Mouse (Mus musculus): Measurements from ENCODE around the gene Pdlim5. TPM values are rescaled to one million over a fixed set of nuclear protein-coding genes. Genes with fewer than 3 reads are reported as not detected.

Pdlim5 gene
- total RNA-seq, 1 experiment = 38.8 TPM

DNA sequence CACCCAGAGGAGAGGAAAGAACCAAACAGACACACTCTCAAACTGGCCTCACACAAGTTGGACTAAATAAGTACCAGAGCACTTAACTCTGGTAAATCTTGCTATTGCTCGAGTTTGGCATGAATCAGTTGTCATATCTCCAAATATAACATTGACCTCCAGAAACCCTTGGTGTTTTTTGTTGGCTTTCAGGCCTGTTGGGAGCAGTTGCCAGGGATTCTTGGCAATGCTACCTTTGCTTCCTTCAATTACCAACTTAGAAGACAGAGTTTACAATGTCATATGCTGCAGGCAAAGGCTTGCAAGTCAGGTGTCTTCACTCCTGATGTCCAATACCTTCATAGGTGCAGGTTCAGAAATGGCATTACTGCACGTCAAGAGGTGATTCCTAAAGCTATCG is 26.0 kb upstream of the Pdlim5 start:
- H3K4me3 ChIP-seq (ENCODE audit: insufficient read depth in 1 of 2, low read depth in 1 of 2, low read length in 2 of 2, poor library complexity in 1 of 2, severe bottlenecking in 1 of 2) = no peak overlapping the region
- in situ Hi-C loops (cut with MboI; ENCODE audit: low sequenced_read_pairs in 2 of 2, unreplicated experiment in 2 of 2) = no loop called here
- H3K27ac ChIP-seq (ENCODE audit: insufficient read depth, low read depth, low read length, poor library complexity, severe bottlenecking) = no peak overlapping the region
- DNase-seq (ENCODE audit: low read depth, low spot score) = no peak
- H3K36me3 ChIP-seq (ENCODE audit: control insufficient read depth, insufficient read depth, low read length, poor library complexity, severe bottlenecking) = no peaks in the 10 kb centered on the region
- no peaks in the 10 kb centered on the region for H3K9me3 ChIP-seq (ENCODE audit: control insufficient read depth, insufficient read depth, low read depth, low read length)
- H3K9ac ChIP-seq (ENCODE audit: insufficient read depth, low read depth, low read length, poor library complexity, severe bottlenecking) = no peak overlapping the region
- no peaks in the 10 kb centered on the region for H3K4me1 ChIP-seq (ENCODE audit: control insufficient read depth in 2 of 2, insufficient read depth in 2 of 2, low read length in 2 of 2, poor library complexity in 1 of 2)
- no peak for TF ChIP-seq MAFK (IDR thresholded peaks at IDR 0.05; ENCODE audit: insufficient read depth, low read depth, low read length)
- no peak for TF ChIP-seq CHD2 (IDR thresholded peaks at IDR 0.05; ENCODE audit: low read depth, low read length)
- no peak for TF ChIP-seq HCFC1 (IDR thresholded peaks at IDR 0.05; ENCODE audit: borderline replicate concordance, insufficient read depth, low read length)
- no peak for TF ChIP-seq ZNF384 (IDR thresholded peaks at IDR 0.05; ENCODE audit: low read depth, low read length)
- TF ChIP-seq ZC3H11A (IDR thresholded peaks at IDR 0.05; ENCODE audit: borderline replicate concordance, low read depth, low read length) = no peak

DNA sequence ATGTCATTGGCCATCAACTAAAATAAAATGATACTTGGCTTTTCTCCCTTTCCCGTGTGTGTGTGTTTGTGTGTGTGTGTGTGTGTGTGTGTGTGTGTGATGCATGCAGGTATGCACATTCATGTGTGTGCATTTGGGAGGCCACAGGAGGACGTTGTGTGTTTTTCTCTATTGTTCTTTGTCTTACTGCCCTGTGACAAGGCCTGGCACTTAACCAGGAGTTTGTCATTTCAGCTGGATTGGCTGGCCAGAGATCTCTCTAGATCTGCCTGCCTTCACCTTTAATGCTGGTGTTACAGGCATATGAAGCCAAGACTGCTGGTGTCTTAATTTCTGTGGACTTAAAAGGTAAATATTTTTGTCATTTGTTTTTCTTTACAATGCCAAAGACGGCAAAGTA is 22.5 kb upstream of the Pdlim5 start:
- in situ Hi-C loops (cut with MboI; ENCODE audit: low sequenced_read_pairs in 2 of 2, unreplicated experiment in 2 of 2) = no loop called here
- no peaks in the 10 kb centered on the region for H3K4me1 ChIP-seq (ENCODE audit: control insufficient read depth in 2 of 2, insufficient read depth in 2 of 2, low read length in 2 of 2, poor library complexity in 1 of 2)
- no peaks in the 10 kb centered on the region for H3K36me3 ChIP-seq (ENCODE audit: control insufficient read depth, insufficient read depth, low read length, poor library complexity, severe bottlenecking)
- DNase-seq (ENCODE audit: low read depth, low spot score) = no peak
- no peaks in the 10 kb centered on the region for H3K9me3 ChIP-seq (ENCODE audit: control insufficient read depth, insufficient read depth, low read depth, low read length)
- no peak overlapping the region for H3K4me3 ChIP-seq (ENCODE audit: insufficient read depth in 1 of 2, low read depth in 1 of 2, low read length in 2 of 2, poor library complexity in 1 of 2, severe bottlenecking in 1 of 2)
- no peak overlapping the region for H3K9ac ChIP-seq (ENCODE audit: insufficient read depth, low read depth, low read length, poor library complexity, severe bottlenecking)
- no peak overlapping the region for H3K27ac ChIP-seq (ENCODE audit: insufficient read depth, low read depth, low read length, poor library complexity, severe bottlenecking)
- TF ChIP-seq HCFC1 (IDR thresholded peaks at IDR 0.05; ENCODE audit: borderline replicate concordance, insufficient read depth, low read length) (no peak), ZC3H11A (IDR thresholded peaks at IDR 0.05; ENCODE audit: borderline replicate concordance, low read depth, low read length) (no peak), CHD2 (IDR thresholded peaks at IDR 0.05; ENCODE audit: low read depth, low read length) (no peak), MAFK (IDR thresholded peaks at IDR 0.05; ENCODE audit: insufficient read depth, low read depth, low read length) (no peak), ZNF384 (IDR thresholded peaks at IDR 0.05; ENCODE audit: low read depth, low read length) (no peak)

DNA sequence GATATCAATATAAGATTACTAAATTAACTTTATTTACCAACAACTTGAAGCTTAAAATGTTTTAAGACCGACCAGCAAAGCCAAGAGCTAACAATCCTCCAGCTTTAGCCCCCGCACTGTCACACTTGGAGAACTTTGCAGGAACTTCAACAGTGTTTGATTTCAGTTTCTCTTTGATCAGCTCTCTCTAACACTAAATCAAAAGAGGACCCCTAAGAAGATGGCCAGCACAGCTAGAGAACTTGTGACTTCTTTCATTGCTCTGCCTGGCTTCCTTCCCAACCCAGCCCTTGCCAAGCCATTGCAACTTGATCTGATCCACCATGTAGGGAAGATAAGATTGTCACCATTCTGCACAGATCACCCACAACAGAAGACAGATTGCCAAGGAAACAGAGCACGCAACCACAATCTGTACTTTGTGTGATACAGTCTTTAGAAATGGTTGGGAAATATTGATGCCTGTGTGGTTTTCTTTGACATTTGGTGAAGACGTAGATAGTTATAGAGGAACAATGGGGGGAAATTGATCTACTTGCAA is 17.9 kb upstream of the Pdlim5 start:
- Histone ChIP-seq H3K4me3 (ENCODE audit: insufficient read depth in 1 of 2, low read depth in 1 of 2, low read length in 2 of 2, poor library complexity in 1 of 2, severe bottlenecking in 1 of 2) (no peak overlapping the region), H3K9me3 (ENCODE audit: control insufficient read depth, insufficient read depth, low read depth, low read length) (no peaks in the 10 kb centered on the region), H3K9ac (ENCODE audit: insufficient read depth, low read depth, low read length, poor library complexity, severe bottlenecking) (no peak overlapping the region), H3K36me3 (ENCODE audit: control insufficient read depth, insufficient read depth, low read length, poor library complexity, severe bottlenecking) (no peaks in the 10 kb centered on the region), H3K27ac (ENCODE audit: insufficient read depth, low read depth, low read length, poor library complexity, severe bottlenecking) (no peak overlapping the region), H3K4me1 (ENCODE audit: control insufficient read depth in 2 of 2, insufficient read depth in 2 of 2, low read length in 2 of 2, poor library complexity in 1 of 2) (no peaks in the 10 kb centered on the region)
- TF ChIP-seq ZC3H11A (IDR thresholded peaks at IDR 0.05; ENCODE audit: borderline replicate concordance, low read depth, low read length) (no peak), ZNF384 (IDR thresholded peaks at IDR 0.05; ENCODE audit: low read depth, low read length) (no peak), CHD2 (IDR thresholded peaks at IDR 0.05; ENCODE audit: low read depth, low read length) (no peak), MAFK (IDR thresholded peaks at IDR 0.05; ENCODE audit: insufficient read depth, low read depth, low read length) (no peak), HCFC1 (IDR thresholded peaks at IDR 0.05; ENCODE audit: borderline replicate concordance, insufficient read depth, low read length) (no peak)
- in situ Hi-C loops (cut with MboI; ENCODE audit: low sequenced_read_pairs in 2 of 2, unreplicated experiment in 2 of 2) = no loop called here
- no peak for DNase-seq (ENCODE audit: low read depth, low spot score)

DNA sequence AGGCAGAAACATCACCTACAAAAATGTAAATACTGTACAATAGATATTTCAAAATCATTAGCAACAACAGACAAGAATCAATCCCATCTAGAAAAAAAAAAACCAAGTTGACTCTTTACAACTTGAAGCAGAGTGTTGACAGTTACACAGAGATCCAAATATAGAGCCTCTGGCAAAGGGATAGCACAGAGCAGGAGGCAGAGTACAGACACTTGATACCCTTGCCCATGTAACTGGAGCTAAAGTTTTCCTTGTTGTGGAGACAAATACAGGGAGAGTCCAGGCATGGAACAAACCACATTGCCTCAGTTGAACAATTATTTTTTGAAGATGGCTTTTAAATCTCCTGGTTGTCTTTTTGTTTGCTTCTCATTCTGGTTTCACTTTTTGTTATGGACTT is 15.4 kb upstream of the Pdlim5 start:
- in situ Hi-C loops (cut with MboI; ENCODE audit: low sequenced_read_pairs in 2 of 2, unreplicated experiment in 2 of 2) = no loop called here
- H3K27ac ChIP-seq (ENCODE audit: insufficient read depth, low read depth, low read length, poor library complexity, severe bottlenecking) = no peak overlapping the region
- H3K4me3 ChIP-seq (ENCODE audit: insufficient read depth in 1 of 2, low read depth in 1 of 2, low read length in 2 of 2, poor library complexity in 1 of 2, severe bottlenecking in 1 of 2) = no peak overlapping the region
- no peaks in the 10 kb centered on the region for H3K4me1 ChIP-seq (ENCODE audit: control insufficient read depth in 2 of 2, insufficient read depth in 2 of 2, low read length in 2 of 2, poor library complexity in 1 of 2)
- H3K9ac ChIP-seq (ENCODE audit: insufficient read depth, low read depth, low read length, poor library complexity, severe bottlenecking) = no peak overlapping the region
- no peaks in the 10 kb centered on the region for H3K9me3 ChIP-seq (ENCODE audit: control insufficient read depth, insufficient read depth, low read depth, low read length)
- H3K36me3 ChIP-seq (ENCODE audit: control insufficient read depth, insufficient read depth, low read length, poor library complexity, severe bottlenecking) = no peaks in the 10 kb centered on the region
- TF ChIP-seq CHD2 (IDR thresholded peaks at IDR 0.05; ENCODE audit: low read depth, low read length) (no peak), ZNF384 (IDR thresholded peaks at IDR 0.05; ENCODE audit: low read depth, low read length) (no peak), MAFK (IDR thresholded peaks at IDR 0.05; ENCODE audit: insufficient read depth, low read depth, low read length) (no peak), HCFC1 (IDR thresholded peaks at IDR 0.05; ENCODE audit: borderline replicate concordance, insufficient read depth, low read length) (no peak), ZC3H11A (IDR thresholded peaks at IDR 0.05; ENCODE audit: borderline replicate concordance, low read depth, low read length) (no peak)
- no peak for DNase-seq (ENCODE audit: low read depth, low spot score)
